Mouse (Mus musculus) cerebellum, adult 2 months (tissue): ENCODE results near the gene Muc1.
A peak's percentile ranks its signal among the peaks of the same experiment; 100 is the strongest.

Experiments
- CTCF ChIP-seq: fragments of 200-500 bp; IDR thresholded peaks from 2 replicates; pipeline ENCODE4 v1.5.1; 2011; ENCODE audit warnings: low read depth, mild to moderate bottlenecking, control low read depth, low read length, moderate library complexity, borderline replicate concordance; ENCODE audit not compliant: insufficient read depth
- POLR2A ChIP-seq: fragments of 200-500 bp; IDR thresholded peaks from 2 replicates; pipeline ENCODE4 v1.6.1; 2011; ENCODE audit warnings: low read length, control low read depth, borderline replicate concordance; ENCODE audit not compliant: insufficient read depth

DNA sequence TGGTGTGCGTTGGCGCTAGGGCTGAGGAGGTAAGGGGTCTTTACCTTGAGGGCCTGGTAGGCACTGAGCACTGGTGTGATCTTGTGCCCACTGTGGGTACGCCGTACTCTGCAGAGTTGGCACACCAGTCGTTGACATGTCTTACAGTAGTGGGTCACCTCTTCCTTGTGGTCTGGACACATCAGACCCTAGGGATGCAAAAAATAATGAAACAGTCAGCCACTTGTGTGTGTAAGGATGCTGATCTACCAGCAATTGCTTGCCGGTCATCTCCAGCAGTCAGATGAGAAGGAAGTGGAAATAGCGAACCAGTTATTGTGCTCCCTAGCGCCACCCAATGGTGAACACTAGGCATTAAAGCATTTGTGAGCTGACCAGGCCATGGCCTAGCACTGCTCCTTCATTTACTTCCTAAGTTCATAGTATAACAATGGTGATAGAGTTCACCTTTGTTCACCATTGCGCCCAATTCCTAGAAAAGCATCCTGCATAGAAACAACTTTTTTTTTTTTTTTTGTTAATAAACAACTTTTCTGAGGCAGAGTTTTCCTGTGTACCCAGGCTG, 13.6 kb downstream of the Muc1 start:
- TF ChIP-seq POLR2A (no peak), CTCF (peak; percentile 81)
